Mouse (Mus musculus): ENCODE measurements around the gene Azin2. TPM values are rescaled to one million over a fixed set of nuclear protein-coding genes. Genes with fewer than 3 reads are reported as not detected.

The Azin2 gene
- polyA plus RNA-seq (2012; rRNA removed): 31.9 and 33.6 TPM in 2 replicates

GRCm38 (mm10) chr4:128962029-128962925, at the start of gene Azin2:
Gene Azin2 (minus strand): TSS chr4:128962442.

GRCm38 (mm10) chr4:128991500-128992008, 29.3 kb upstream of the Azin2 start, which contains the start of gene Ak2:
Gene Ak2 (plus strand): TSS chr4:128991958.

DNA sequence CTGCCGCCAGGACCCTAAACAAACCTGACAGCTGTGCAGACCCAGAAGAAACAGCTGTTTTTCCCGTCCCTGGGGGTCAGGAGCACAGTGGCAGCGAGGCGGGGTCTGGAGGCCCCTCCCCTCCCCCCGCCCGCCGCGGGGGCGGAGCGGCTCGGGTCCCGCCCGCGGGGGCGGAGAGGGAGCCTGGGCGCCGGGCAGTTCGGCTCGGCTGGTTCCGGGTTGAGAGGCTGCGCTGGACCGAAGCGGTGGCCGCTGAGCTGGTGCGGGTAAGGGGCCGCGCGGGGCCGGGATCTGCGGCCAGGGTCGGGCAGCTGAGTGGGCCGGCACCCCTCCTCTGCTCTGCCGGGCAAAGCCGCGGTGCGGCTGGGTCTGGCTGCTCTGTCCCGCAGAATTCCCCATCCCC, 78.9 kb downstream of the Azin2 start, which contains the start of gene Trim62:
Gene Trim62, plus strand, starts transcription at position 202 of the 403 bp plus-strand sequence.

Other genes with a start within 250 kb of the Azin2 start
- gene A3galt2, start 207.1 kb downstream of the Azin2 start, polyA plus RNA-seq (2012; rRNA removed): 2.0 and 2.2 TPM in 2 replicates
- gene Zfp362, start 156.4 kb downstream of the Azin2 start, polyA plus RNA-seq (2012; rRNA removed): 77.0 and 113 TPM in 2 replicates
- 28.4 and 32.5 TPM in 2 replicates for gene Trim62, start 78.9 kb downstream of the Azin2 start, polyA plus RNA-seq (2012; rRNA removed)
- 39.0 and 41.7 TPM in 2 replicates for gene Ak2, start 29.5 kb upstream of the Azin2 start, polyA plus RNA-seq (2012; rRNA removed)
- 179 and 255 TPM in 2 replicates for gene Rnf19b, start 95.8 kb upstream of the Azin2 start, polyA plus RNA-seq (2012; rRNA removed)
- 7.3 and 11.7 TPM in 2 replicates for gene Tmem54, start 143.1 kb upstream of the Azin2 start, polyA plus RNA-seq (2012; rRNA removed)
- gene Hpca, start 159.6 kb upstream of the Azin2 start, polyA plus RNA-seq (2012; rRNA removed): 2.8 and 5.0 TPM in 2 replicates
- gene Fndc5, start 174.6 kb upstream of the Azin2 start, polyA plus RNA-seq (2012; rRNA removed): 15.0 and 23.5 TPM in 2 replicates
- gene S100pbp, start 227.3 kb upstream of the Azin2 start, polyA plus RNA-seq (2012; rRNA removed): 19.7 and 29.6 TPM in 2 replicates
- 18.9 and 19.2 TPM in 2 replicates for gene Yars, start 227.3 kb upstream of the Azin2 start, polyA plus RNA-seq (2012; rRNA removed)

All from ovary, adult 2 months (tissue).